Mouse (Mus musculus) brown adipose tissue, adult 24 weeks (tissue): ENCODE results near the gene St7. TPM values are rescaled to one million over a fixed set of nuclear protein-coding genes. Genes with fewer than 3 reads are reported as not detected.

Experiments
- H3K27ac ChIP-seq: fragments of 200-500 bp; replicated peaks from 2 replicates; pipeline ENCODE4 v1.5.1; 2012; ENCODE audit warnings: low read depth, mild to moderate bottlenecking, low read length
- H3K4me1 ChIP-seq: fragments of 200-500 bp; 2 replicates; pipeline ENCODE4 v1.6.1; 2012; ENCODE audit warnings: low read length, mixed read lengths; ENCODE audit not compliant: control insufficient read depth, insufficient read depth, insufficient read length
- H3K4me3 ChIP-seq: fragments of 200-500 bp; 2 replicates; pipeline ENCODE4 v1.5.1; 2012; ENCODE audit warnings: low read depth, mild to moderate bottlenecking, low read length, moderate library complexity; ENCODE audit not compliant: insufficient read depth
- polyA plus RNA-seq: library from polyadenylated mRNA; stranded (reverse); fragments of >200 nt; gene quantifications from 2 replicates; pipeline ENCODE4 v1.2.4, GENCODE M21; 2012; ENCODE audit not compliant: missing spikeins, insufficient read depth, insufficient read length

St7 gene
- polyA plus RNA-seq, 1 experiment, result 8.9 TPM

DNA sequence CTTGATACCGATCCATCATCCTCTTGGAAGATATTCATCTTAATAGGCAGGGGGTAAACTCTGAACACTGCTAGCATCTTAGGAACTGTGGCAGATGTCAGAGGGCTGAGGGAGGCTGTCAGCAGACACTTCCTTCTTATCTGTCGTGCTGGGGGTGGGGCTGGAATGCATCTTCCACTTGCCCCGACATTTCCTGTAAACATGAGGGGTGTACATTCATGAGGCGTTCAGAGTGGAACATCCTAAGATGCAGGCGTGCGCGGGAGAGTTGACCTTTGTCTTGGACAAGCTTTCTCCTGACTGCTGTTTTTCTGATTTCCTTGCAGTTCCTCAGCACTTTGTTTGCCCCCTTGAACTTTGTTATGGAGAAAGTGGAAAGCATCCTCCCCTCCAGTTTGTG lies 249.6 kb downstream of the St7 start:
- Histone ChIP-seq H3K4me3 (no peak overlapping the region), H3K4me1 (no peaks in the 10 kb centered on the region), H3K27ac (no peak overlapping the region)

DNA sequence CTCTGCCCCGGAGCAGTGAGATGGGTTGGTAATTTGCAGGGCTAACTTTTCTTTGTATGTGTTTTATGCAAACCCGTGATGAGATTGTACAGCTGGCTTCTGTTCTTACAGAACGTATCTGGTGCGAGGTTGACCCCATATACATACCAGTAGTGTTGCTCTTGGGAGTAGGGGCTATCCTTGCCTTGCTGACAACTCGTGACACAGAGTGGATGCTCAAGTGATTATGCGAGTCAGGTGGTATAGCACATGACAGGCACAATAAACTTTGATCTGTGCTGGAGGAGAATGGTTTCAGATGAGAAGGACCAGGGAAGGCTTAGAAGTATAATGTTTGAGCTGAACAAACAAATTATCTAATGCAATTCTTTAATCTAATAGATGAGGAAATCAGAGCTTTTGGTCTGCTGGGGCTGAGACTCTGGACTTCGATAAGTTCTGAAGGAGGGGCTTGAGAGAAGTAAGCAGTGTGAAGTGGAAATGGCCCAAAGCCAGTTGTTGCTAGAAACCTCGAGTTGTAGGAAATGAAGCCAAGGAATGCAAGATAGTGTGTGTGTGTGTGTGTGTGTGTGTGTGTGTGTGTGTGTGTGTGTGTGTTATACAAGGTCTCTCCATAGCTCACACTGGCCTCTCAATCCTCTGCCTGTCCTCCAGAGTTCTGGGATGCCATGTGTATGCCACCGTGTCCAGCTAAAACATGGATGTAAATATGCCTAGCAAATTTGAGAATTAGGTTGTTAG lies 251.3 kb downstream of the St7 start:
- Histone ChIP-seq H3K27ac (no peak overlapping the region), H3K4me3 (no peak overlapping the region), H3K4me1 (no peaks in the 10 kb centered on the region)

DNA sequence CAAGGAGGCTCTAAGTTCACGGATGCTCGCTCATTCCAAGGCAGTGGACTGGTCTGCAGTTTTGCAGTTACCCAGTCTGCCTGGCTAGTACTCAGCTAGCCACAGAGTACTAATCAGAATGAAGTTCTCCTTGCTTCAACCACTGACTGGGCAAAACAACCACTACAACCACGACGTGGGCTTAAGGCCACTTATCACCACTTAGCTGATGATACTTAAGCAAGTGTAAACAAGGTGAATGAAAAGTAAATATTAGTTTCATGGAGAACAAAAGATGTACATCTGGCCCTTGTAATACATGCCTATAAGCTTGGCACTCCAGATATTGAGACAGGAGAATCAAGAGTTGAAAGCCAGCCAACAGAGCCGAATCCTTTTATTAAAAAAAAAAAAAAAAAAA lies 253.7 kb downstream of the St7 start:
- no peaks in the 10 kb centered on the region for H3K4me1 ChIP-seq
- no peak overlapping the region for H3K27ac ChIP-seq
- H3K4me3 ChIP-seq, result no peak overlapping the region

DNA sequence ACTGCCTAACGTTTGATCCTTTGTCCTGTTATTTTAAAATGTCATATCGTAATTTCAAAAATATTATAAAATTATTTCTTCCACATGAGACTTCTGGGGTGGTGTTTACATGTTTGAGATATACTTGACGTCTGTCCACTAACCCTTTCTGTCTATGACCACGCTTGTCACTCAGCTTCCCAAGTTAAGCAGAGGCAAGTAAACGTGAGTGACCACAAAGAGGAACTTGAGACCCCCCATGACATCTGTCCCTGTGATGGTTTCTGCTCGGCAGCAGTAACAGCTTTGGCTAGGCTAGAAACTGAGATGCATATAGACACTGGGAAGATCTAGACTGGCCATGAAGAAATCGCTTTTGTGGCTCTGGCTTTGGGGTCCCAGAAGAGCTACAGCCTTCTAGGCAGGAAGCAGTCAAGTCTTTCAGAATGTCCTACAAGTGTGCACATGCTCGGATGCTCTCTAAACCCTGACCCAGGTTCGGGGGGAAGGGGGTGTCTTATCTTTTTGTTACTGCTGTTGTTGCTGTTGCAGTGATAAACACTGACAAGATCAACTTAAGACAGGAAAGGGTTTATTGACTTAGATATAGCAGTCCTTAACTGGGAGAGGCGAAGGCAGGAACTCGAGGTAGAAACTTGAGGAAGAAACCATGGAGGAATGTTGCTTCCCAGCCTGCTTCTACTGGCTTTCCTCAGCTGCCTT lies 254.5 kb downstream of the St7 start:
- H3K4me1 ChIP-seq, result no peaks in the 10 kb centered on the region
- no peak overlapping the region for H3K4me3 ChIP-seq
- no peak overlapping the region for H3K27ac ChIP-seq

DNA sequence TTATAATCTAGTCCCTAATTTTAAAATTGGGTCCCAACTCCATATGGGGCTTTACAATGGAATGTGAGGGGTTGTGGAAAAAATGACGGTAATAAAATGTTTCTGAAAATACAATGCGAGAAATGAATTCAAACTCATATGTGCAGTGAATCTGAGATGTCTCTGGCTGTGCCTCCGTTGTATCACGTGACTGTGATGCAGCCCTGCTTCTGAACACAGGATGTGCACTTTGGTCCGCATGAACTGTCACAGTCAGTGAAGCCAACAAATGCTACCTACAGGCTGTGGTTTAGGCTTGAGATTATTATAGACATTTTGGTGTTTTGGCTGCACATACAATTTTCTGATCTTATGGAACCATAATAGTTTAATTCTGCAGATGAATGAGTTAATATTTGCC lies 256.4 kb downstream of the St7 start:
- H3K27ac ChIP-seq, result no peak overlapping the region
- no peak overlapping the region for H3K4me3 ChIP-seq
- no peaks in the 10 kb centered on the region for H3K4me1 ChIP-seq

DNA sequence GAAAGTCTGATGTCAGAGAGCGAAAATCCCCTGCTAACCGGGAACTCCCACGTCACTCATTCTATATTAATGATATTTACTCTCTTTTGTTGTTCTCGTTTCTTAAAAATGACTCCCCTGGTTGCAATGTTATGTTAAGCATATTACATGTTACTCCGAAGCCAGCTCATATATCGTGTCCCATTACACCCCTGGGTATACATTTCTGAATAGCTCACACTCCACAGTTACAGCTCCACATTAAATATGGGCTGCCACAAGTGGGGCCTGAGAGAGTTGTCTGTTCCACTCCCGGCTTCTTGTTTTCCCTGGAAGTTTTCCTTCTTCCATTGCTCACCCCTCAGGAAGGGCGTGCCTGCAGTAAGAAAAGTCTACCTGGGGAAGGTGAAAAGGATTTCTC lies 259.0 kb downstream of the St7 start:
- Histone ChIP-seq H3K4me3 (no peak overlapping the region), H3K27ac (no peak overlapping the region), H3K4me1 (no peaks in the 10 kb centered on the region)

DNA sequence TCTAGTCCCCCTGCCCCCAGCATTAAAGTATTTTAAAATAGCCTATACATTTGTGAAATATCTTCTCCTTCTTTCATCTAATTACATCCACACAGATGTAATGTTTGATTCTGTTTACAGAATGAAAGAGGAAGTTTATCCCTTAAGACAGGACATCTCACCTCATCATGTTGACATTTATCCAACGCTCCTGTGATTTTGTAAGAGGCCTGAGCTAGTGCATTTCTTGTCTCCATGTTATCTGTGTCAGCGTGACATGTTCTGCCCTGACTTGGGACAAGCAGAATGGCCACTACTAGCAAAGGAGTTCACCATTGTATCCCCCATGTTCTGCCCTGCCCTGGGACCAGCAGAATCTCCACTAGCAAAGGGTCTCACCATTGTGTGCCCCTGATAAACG lies 270.7 kb downstream of the St7 start:
- H3K27ac ChIP-seq, result no peak overlapping the region

DNA sequence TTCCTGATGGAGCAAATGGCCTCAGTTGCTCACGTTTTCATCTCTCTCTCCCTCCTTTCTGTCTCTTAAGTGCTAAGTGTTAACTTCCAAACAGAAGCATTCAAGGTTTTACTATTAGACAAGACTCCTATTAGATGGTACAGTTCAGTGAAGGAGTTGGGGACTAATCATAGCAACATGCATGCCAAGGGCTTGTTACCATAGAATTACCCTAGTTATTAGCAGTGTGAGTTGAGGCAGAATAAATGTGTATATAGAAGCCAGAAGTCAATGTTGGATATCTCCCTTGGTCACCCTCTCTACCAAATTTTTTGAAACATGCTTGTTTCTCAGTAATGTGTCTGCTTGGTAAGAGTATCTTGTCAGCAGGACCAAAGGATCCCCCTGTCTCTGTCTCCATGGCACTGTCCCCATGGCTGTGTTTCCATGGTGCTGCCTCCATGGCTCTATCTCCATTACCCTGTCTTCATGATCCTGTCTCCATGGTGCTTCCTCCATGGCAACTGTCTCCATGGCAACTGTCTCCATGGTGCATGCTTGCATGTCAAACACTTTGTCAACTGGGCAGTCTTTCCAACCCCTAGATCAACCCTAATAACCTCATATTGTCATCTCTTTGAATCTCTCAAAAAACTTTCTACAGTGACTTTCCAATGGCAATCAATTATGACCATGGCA lies 275.9 kb downstream of the St7 start:
- Histone ChIP-seq H3K4me3 (no peak overlapping the region), H3K27ac (no peak overlapping the region), H3K4me1 (no peaks in the 10 kb centered on the region)

More for the DNA sequence above, 270.7 kb downstream of the St7 start:
- H3K4me1 ChIP-seq, result no peaks in the 10 kb centered on the region
- no peak overlapping the region for H3K4me3 ChIP-seq

DNA sequence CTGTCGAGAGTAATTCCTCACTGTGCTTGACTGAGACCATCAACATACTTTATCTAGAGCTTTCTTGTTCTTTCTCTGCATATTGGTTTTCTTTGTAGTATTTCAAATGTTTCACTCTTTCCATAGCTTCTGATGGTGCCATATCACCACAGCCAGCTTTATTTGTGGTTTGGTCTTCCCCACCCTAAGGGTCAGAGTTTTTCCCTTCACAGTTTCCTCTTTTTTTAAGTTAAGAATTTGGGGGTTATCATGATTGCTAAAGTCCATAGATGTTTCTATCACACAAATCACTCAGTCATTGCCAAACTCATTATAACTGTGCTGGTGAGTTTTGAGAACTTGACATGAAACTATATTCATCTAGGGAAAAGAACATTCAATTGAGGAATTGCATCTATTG lies 277.1 kb downstream of the St7 start:
- no peak overlapping the region for H3K27ac ChIP-seq
- H3K4me1 ChIP-seq, result no peaks in the 10 kb centered on the region
- H3K4me3 ChIP-seq, result no peak overlapping the region

DNA sequence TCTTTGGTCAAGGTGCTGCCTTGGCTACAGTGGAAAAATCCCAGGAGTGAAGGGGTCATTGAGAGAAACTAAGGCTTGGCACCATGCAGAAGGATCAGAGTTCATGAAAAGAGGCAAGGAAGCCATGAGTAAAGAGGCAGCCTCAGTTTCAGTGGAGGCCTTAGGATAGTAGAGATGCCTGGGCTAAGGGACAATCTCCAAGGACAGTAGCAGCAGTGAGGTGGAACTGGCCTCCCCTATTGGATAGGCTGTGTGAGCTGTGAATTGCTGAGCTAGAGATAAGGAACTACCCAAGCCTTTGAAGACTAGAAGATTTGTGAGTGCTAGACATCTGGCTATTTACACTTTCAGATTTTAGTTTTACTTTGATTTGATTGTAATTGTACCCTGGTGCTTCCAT lies 278.7 kb downstream of the St7 start:
- Histone ChIP-seq H3K4me1 (no peaks in the 10 kb centered on the region), H3K27ac (no peak overlapping the region), H3K4me3 (no peak overlapping the region)

DNA sequence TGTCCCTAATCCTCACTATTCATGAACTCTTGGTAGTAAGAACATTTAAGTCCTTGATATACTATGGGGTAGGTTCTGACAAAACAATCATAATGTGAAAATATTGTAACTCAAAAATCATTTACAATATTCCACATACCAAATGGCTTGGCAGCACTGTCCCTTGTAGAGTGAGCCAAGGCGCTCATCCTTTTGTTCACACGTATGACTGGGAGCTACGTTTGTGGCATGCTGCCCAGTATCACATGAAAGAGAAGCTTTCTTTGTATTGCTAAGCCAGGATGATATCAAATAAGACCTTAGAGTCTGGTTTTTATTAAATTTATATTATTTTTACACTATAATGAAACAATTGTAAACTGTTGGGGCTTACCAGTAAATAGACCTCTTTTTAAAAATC lies 281.7 kb downstream of the St7 start:
- no peak overlapping the region for H3K4me3 ChIP-seq

DNA sequence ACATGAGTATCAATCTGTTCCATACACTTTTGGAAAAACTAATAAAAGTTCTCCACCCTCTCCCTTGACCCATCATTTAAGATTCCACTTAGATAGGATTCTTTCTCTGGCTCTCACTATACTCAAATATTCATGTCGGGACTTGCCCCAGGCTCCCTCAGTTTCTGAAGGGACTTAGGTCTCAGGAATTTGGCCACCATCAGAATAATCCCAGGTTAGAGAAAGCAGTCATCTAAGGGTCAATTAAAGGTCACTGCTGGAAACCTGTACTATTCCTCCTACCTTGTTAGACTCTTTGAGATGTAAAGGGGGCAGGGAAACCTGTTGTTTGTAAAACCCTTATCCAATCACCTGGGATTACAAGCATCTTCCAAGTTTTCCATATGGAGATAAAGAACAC lies 284.4 kb downstream of the St7 start:
- no peak overlapping the region for H3K4me3 ChIP-seq
- H3K4me1 ChIP-seq, result no peaks in the 10 kb centered on the region
- H3K27ac ChIP-seq, result no peak overlapping the region

More for the DNA sequence above, 281.7 kb downstream of the St7 start:
- no peaks in the 10 kb centered on the region for H3K4me1 ChIP-seq
- no peak overlapping the region for H3K27ac ChIP-seq

DNA sequence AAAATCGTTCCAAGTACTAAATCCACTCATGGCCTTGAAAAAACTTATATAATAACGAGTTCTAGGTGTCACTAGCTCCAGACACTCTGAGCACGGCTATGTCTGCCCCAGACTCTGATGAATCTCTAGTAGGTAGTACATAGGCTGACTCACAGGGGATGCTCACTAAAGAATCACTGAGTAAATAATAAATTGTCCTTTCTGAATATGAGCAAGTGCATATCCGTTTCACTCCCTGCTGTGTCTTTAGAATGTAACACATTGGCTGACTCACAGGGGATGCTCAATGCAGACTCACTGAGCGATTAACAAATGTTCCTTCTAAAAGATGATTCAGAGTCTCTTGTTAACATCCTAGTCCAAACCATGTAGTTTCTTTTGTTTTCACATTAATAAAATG lies 285.6 kb downstream of the St7 start:
- no peak overlapping the region for H3K27ac ChIP-seq
- no peak overlapping the region for H3K4me3 ChIP-seq
- no peaks in the 10 kb centered on the region for H3K4me1 ChIP-seq

DNA sequence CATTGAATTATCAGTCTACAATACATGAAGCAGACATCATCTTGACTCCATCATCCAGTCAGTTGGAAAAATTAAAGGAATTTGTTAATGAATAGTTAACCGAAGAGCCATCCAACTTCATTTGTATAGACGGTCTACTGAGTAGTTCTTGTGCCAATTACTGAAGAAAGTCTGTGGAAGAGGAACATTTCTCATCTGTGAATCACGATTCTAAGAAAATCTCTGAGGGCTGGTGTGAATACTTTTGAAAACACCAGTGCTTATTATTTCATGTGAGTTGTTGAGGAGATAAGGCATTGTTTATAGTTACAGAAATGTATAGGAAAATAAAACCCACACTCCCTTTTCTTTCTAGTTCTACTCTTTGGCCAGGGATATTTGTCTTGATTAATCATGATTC lies 286.1 kb downstream of the St7 start:
- H3K27ac ChIP-seq, result no peak overlapping the region
- no peaks in the 10 kb centered on the region for H3K4me1 ChIP-seq
- H3K4me3 ChIP-seq, result no peak overlapping the region

DNA sequence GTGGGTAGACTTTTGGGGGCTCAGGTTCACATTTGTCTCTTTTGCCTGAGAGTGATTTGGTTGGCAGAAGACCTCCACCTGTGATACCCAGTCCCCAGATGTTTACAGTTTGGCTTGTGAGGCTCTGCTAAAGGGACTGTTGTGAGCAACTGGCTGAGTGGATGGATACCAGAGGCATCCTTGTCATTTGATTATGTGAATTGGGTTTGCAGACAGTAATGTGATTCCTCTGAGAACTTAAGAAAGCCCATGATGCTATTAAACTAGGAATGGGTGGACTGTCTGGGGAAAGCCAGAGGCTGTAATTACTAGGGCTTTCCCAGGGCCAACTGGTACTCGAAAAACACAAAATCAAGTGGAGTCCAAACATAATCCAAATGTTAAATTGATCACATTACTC lies 286.6 kb downstream of the St7 start:
- Histone ChIP-seq H3K27ac (no peak overlapping the region), H3K4me3 (no peak overlapping the region), H3K4me1 (no peaks in the 10 kb centered on the region)
